22 mouse cellular contexts compared by ENCODE assay signal in genomic region chr5:142423701-142424100, GRCm38 (mm10). TPM values are rescaled to one million over a fixed set of nuclear protein-coding genes. Genes with fewer than 3 reads are reported as not detected.
DNase-seq lines count a peak whose midpoint lies in the region; ATAC-seq lines count a peak whose summit lies in the region.
"Had no signal": no experiment of that assay in that cellular context is flagged by ENCODE, and none has a peak within 500 bp of the region (broad histone marks: within the 10 kb centered on the region; RNA-seq: fewer than 3 reads in every experiment).

No protein-coding gene starts in this region.

- no peak for ATAC-seq in embryonic facial prominence, embryonic 13.5 days (ENCODE audit: insufficient number of reproducible peaks, insufficient read depth, low FRiP score, low TSS enrichment, low read depth)
- no peak for ATAC-seq in heart, embryonic 15.5 days (replicated peaks; ENCODE audit: insufficient number of reproducible peaks, insufficient read depth, low FRiP score, low read depth)
- ATAC-seq in kidney, embryonic 16.5 days (ENCODE audit: low FRiP score, low TSS enrichment): no peak
- no peak for ATAC-seq in kidney, embryonic 14.5 days (ENCODE audit: low FRiP score, low TSS enrichment)
- no peak for ATAC-seq in midbrain, embryonic 15.5 days (replicated peaks)
- ATAC-seq in midbrain, embryonic 11.5 days (ENCODE audit: low FRiP score): no peak
- ATAC-seq: activated CD4-positive, CD25-positive, alpha-beta regulatory T cell, adult 4 months; CD4-positive, CD25-positive, alpha-beta regulatory T cell, adult 4 months; hindbrain, embryonic 16.5 days had no signal

- H3K4me3 ChIP-seq in embryonic facial prominence, embryonic 13.5 days: no peak overlapping the region
- H3K4me3 ChIP-seq in embryonic facial prominence, embryonic 10.5 days: no peak overlapping the region
- H3K4me3 ChIP-seq in heart, embryonic 15.5 days: no peak overlapping the region
- no peak overlapping the region for H3K4me3 ChIP-seq in kidney, embryonic 16.5 days (ENCODE audit: low read length)
- H3K4me3 ChIP-seq in kidney, embryonic 14.5 days (ENCODE audit: low read length): no peak overlapping the region
- no peak overlapping the region for H3K4me3 ChIP-seq in midbrain, embryonic 15.5 days
- no peak overlapping the region for H3K4me3 ChIP-seq in midbrain, embryonic 11.5 days (ENCODE audit: low read depth, low read length)
- H3K4me3 ChIP-seq: embryonic facial prominence, embryonic 15.5 days; limb, embryonic 12.5 days; liver, embryonic 13.5 days; stomach, embryonic 15.5 days had no signal

- peaks cover 43% of the 10 kb centered on the region for H3K36me3 ChIP-seq in embryonic facial prominence, embryonic 13.5 days
- H3K36me3 ChIP-seq in embryonic facial prominence, embryonic 10.5 days (replicated peaks): peaks cover 70% of the 10 kb centered on the region
- H3K36me3 ChIP-seq in heart, embryonic 15.5 days: no peaks in the 10 kb centered on the region
- H3K36me3 ChIP-seq in kidney, embryonic 16.5 days (ENCODE audit: insufficient read depth, low read length): peaks cover 3% of the 10 kb centered on the region; the same call in 1 of the 2 replicates
- peaks cover 16% of the 10 kb centered on the region; the same call in 1 of the 2 replicates for H3K36me3 ChIP-seq in kidney, embryonic 14.5 days (ENCODE audit: control insufficient read depth, insufficient read depth, low read length)
- H3K36me3 ChIP-seq in midbrain, embryonic 15.5 days (replicated peaks): no peaks in the 10 kb centered on the region
- no peaks in the 10 kb centered on the region for H3K36me3 ChIP-seq in midbrain, embryonic 11.5 days (ENCODE audit: control insufficient read depth, insufficient read depth, low read length)

- H3K4me2 ChIP-seq in embryonic facial prominence, embryonic 13.5 days: no peak overlapping the region
- H3K4me2 ChIP-seq in heart, embryonic 15.5 days: no peak overlapping the region
- H3K4me2 ChIP-seq in kidney, embryonic 16.5 days (replicated peaks; ENCODE audit: low read depth, low read length): no peak overlapping the region
- no peak overlapping the region for H3K4me2 ChIP-seq in kidney, embryonic 14.5 days (replicated peaks; ENCODE audit: low read depth, low read length)
- H3K4me2 ChIP-seq in midbrain, embryonic 15.5 days: no peak overlapping the region
- H3K4me2 ChIP-seq in midbrain, embryonic 11.5 days: no peak overlapping the region
- H3K4me2 ChIP-seq: embryonic facial prominence, embryonic 15.5 days; limb, embryonic 12.5 days had no signal

- H3K9ac ChIP-seq in embryonic facial prominence, embryonic 13.5 days: no peak overlapping the region
- no peak overlapping the region for H3K9ac ChIP-seq in heart, embryonic 15.5 days
- no peak overlapping the region for H3K9ac ChIP-seq in kidney, embryonic 16.5 days (replicated peaks; ENCODE audit: low read length)
- H3K9ac ChIP-seq in kidney, embryonic 14.5 days (ENCODE audit: low read depth, low read length): no peak overlapping the region
- no peak overlapping the region for H3K9ac ChIP-seq in midbrain, embryonic 15.5 days
- H3K9ac ChIP-seq in midbrain, embryonic 11.5 days (ENCODE audit: low read length): no peak overlapping the region
- H3K9ac ChIP-seq: embryonic facial prominence, embryonic 15.5 days; limb, embryonic 12.5 days; liver, embryonic 13.5 days; stomach, embryonic 15.5 days had no signal

- no peaks in the 10 kb centered on the region for H3K9me3 ChIP-seq in embryonic facial prominence, embryonic 13.5 days
- H3K9me3 ChIP-seq in embryonic facial prominence, embryonic 10.5 days: no peaks in the 10 kb centered on the region
- no peaks in the 10 kb centered on the region for H3K9me3 ChIP-seq in heart, embryonic 15.5 days (replicated peaks)
- H3K9me3 ChIP-seq in kidney, embryonic 16.5 days (ENCODE audit: low read length): no peaks in the 10 kb centered on the region
- H3K9me3 ChIP-seq in kidney, embryonic 14.5 days (ENCODE audit: control insufficient read depth, low read length): no peaks in the 10 kb centered on the region
- no peaks in the 10 kb centered on the region for H3K9me3 ChIP-seq in midbrain, embryonic 15.5 days
- no peaks in the 10 kb centered on the region for H3K9me3 ChIP-seq in midbrain, embryonic 11.5 days (ENCODE audit: control insufficient read depth, low read length)
- H3K9me3 ChIP-seq: embryonic facial prominence, embryonic 15.5 days; G1E; limb, embryonic 12.5 days; liver, embryonic 13.5 days; megakaryocyte, embryonic 14.5 days; stomach, embryonic 15.5 days had no signal

- intact Hi-C loops in heart, postnatal 10 days (cut with DNase I): no loop called here

- peaks cover 32% of the 10 kb centered on the region for H3K4me1 ChIP-seq in embryonic facial prominence, embryonic 13.5 days
- peaks cover 44% of the 10 kb centered on the region for H3K4me1 ChIP-seq in embryonic facial prominence, embryonic 10.5 days
- H3K4me1 ChIP-seq in heart, embryonic 15.5 days (replicated peaks): peaks cover 78% of the 10 kb centered on the region
- H3K4me1 ChIP-seq in kidney, embryonic 16.5 days (ENCODE audit: insufficient read depth, low read length): peaks cover 38% of the 10 kb centered on the region
- peaks cover 34% of the 10 kb centered on the region; the same call in 1 of the 2 replicates for H3K4me1 ChIP-seq in kidney, embryonic 14.5 days (ENCODE audit: control insufficient read depth, insufficient read depth, low read length)
- H3K4me1 ChIP-seq in midbrain, embryonic 15.5 days: peaks cover 38% of the 10 kb centered on the region
- H3K4me1 ChIP-seq in midbrain, embryonic 11.5 days (ENCODE audit: control insufficient read depth, insufficient read depth, low read length): 0 out of 2 replicates have a peak, but pooled peaks cover 3% of the 10 kb centered on the region

- no peak for DNase-seq in embryonic facial prominence, embryonic 10.5 days (ENCODE audit: low spot score)
- DNase-seq in heart, postnatal 10 days: no peak
- DNase-seq in midbrain, embryonic 11.5 days (ENCODE audit: low spot score, missing footprints): no peak
- DNase-seq: adrenal gland, postnatal 10 days; cerebellum, adult 9-11 months; kidney, adult 2 months; kidney, postnatal 4 days; liver, embryonic 13.5 days; right cerebral cortex, postnatal 25 days had no signal

- 0 out of 2 replicates have a peak overlapping the region, but pooled peaks have one; percentile 72 for H3K27ac ChIP-seq in embryonic facial prominence, embryonic 13.5 days
- H3K27ac ChIP-seq in embryonic facial prominence, embryonic 10.5 days (replicated peaks): no peak overlapping the region
- peak overlapping the region; percentile 88 for H3K27ac ChIP-seq in heart, embryonic 15.5 days
- peak overlapping the region; percentile 90 for H3K27ac ChIP-seq in kidney, embryonic 16.5 days (ENCODE audit: low read length)
- H3K27ac ChIP-seq in kidney, embryonic 14.5 days (ENCODE audit: low read depth, low read length): no peak overlapping the region
- 0 out of 2 replicates have a peak overlapping the region, but pooled peaks have one; percentile 23 for H3K27ac ChIP-seq in midbrain, embryonic 15.5 days
- H3K27ac ChIP-seq in midbrain, embryonic 11.5 days (ENCODE audit: low read depth, low read length): no peak overlapping the region

- 59% methylated on average over 3 of the region's 3 CpGs for WGBS in embryonic facial prominence, embryonic 13.5 days
- WGBS in embryonic facial prominence, embryonic 10.5 days: 61% methylated on average over 3 of the region's 3 CpGs
- WGBS in heart, embryonic 15.5 days: 55% methylated on average over 3 of the region's 3 CpGs
- 47% methylated on average over 3 of the region's 3 CpGs for WGBS in kidney, embryonic 16.5 days
- 45% methylated on average over 3 of the region's 3 CpGs for WGBS in kidney, embryonic 14.5 days
- 42% methylated on average over 3 of the region's 3 CpGs for WGBS in midbrain, embryonic 15.5 days
- 62% methylated on average over 3 of the region's 3 CpGs for WGBS in midbrain, embryonic 11.5 days

- H3K27me3 ChIP-seq in embryonic facial prominence, embryonic 13.5 days: no peaks in the 10 kb centered on the region
- H3K27me3 ChIP-seq in embryonic facial prominence, embryonic 10.5 days (replicated peaks; ENCODE audit: low read depth, poor library complexity, severe bottlenecking): no peaks in the 10 kb centered on the region
- H3K27me3 ChIP-seq in heart, embryonic 15.5 days: no peaks in the 10 kb centered on the region
- H3K27me3 ChIP-seq in kidney, embryonic 16.5 days (ENCODE audit: insufficient read depth, low read length): no peaks in the 10 kb centered on the region
- H3K27me3 ChIP-seq in kidney, embryonic 14.5 days (ENCODE audit: control insufficient read depth, insufficient read depth, low read length): no peaks in the 10 kb centered on the region
- H3K27me3 ChIP-seq in midbrain, embryonic 15.5 days (replicated peaks): no peaks in the 10 kb centered on the region
- no peaks in the 10 kb centered on the region for H3K27me3 ChIP-seq in midbrain, embryonic 11.5 days (ENCODE audit: control insufficient read depth, insufficient read depth, low read length)
- H3K27me3 ChIP-seq: embryonic facial prominence, embryonic 15.5 days; limb, embryonic 12.5 days; liver, embryonic 13.5 days; megakaryocyte, embryonic 14.5 days; stomach, embryonic 15.5 days had no signal

RNA-seq across cellular contexts. Expression of gene Foxk1, which starts 22.4 kb away (rescaled TPM):
- polyA plus RNA-seq in embryonic facial prominence, embryonic 13.5 days (2015; fragmentation: Nextera tagmentation; extraction: Ambion mirVana): 5.0 and 6.3 TPM in 2 replicates
- 4.8 and 5.1 TPM in 2 replicates for polyA plus RNA-seq in embryonic facial prominence, embryonic 10.5 days (2016; fragmentation: Nextera tagmentation; extraction: Ambion mirVana)
- 3.1 and 4.2 TPM in 2 replicates for polyA plus RNA-seq in heart, embryonic 15.5 days (2015; fragmentation: Nextera tagmentation; extraction: Ambion mirVana)
- total RNA-seq in heart, postnatal 10 days (2021): 10 to 100 TPM; 16.8 to 19.0 TPM
- 3.6 and 4.4 TPM in 2 replicates for polyA plus RNA-seq in kidney, embryonic 16.5 days (2015; fragmentation: Nextera tagmentation; extraction: Ambion mirVana)
- polyA plus RNA-seq in kidney, embryonic 14.5 days (2014; fragmentation: Nextera tagmentation; extraction: Ambion mirVana): 4.4 and 6.5 TPM in 2 replicates
- 6.9 and 8.1 TPM in 2 replicates for polyA plus RNA-seq in midbrain, embryonic 15.5 days (2015; fragmentation: Nextera tagmentation; extraction: Ambion mirVana)
- polyA plus RNA-seq in midbrain, embryonic 11.5 days (2014; fragmentation: Nextera tagmentation; extraction: Ambion mirVana): 4.0 and 4.2 TPM in 2 replicates

RNA-seq across cellular contexts. Expression of gene Ap5z1, which starts 40.0 kb away (rescaled TPM):
- 8.9 and 9.7 TPM in 2 replicates for polyA plus RNA-seq in embryonic facial prominence, embryonic 13.5 days (2015; fragmentation: Nextera tagmentation; extraction: Ambion mirVana)
- polyA plus RNA-seq in embryonic facial prominence, embryonic 10.5 days (2016; fragmentation: Nextera tagmentation; extraction: Ambion mirVana): 14.1 and 14.8 TPM in 2 replicates
- polyA plus RNA-seq in heart, embryonic 15.5 days (2015; fragmentation: Nextera tagmentation; extraction: Ambion mirVana): 6.0 and 8.8 TPM in 2 replicates
- total RNA-seq in heart, postnatal 10 days (2021): 1 to 10 TPM; 6.4 to 8.1 TPM
- polyA plus RNA-seq in kidney, embryonic 16.5 days (2015; fragmentation: Nextera tagmentation; extraction: Ambion mirVana): 13.2 and 13.8 TPM in 2 replicates
- 7.2 and 10.1 TPM in 2 replicates for polyA plus RNA-seq in kidney, embryonic 14.5 days (2014; fragmentation: Nextera tagmentation; extraction: Ambion mirVana)
- polyA plus RNA-seq in midbrain, embryonic 15.5 days (2015; fragmentation: Nextera tagmentation; extraction: Ambion mirVana): 13.7 and 14.2 TPM in 2 replicates
- polyA plus RNA-seq in midbrain, embryonic 11.5 days (2014; fragmentation: Nextera tagmentation; extraction: Ambion mirVana): 8.8 and 10.5 TPM in 2 replicates

Comparison
In these comparisons a context has a peak if more than half of its experiments do, and no peak if none do; other contexts are left out.
1. H3K27ac ChIP-seq: peak in embryonic facial prominence, embryonic 13.5 days (single experiment), heart, embryonic 15.5 days (single experiment), kidney, embryonic 16.5 days (single experiment) and midbrain, embryonic 15.5 days (single experiment); none in embryonic facial prominence, embryonic 10.5 days (single experiment), kidney, embryonic 14.5 days (single experiment) and midbrain, embryonic 11.5 days (single experiment).